ENCODE assay signal across 26 mouse cellular contexts in genomic region chr4:151702463-151702862, GRCm38 (mm10).
"Had no signal": no experiment of that assay in that cellular context is flagged by ENCODE, and none has a peak within 500 bp of the region (broad histone marks: within the 10 kb centered on the region; RNA-seq: fewer than 3 reads in every experiment).

No protein-coding gene starts in this region.

- ATAC-seq: forebrain, embryonic 13.5 days; forebrain, embryonic 14.5 days; forebrain, embryonic 15.5 days; forebrain, embryonic 16.5 days; forebrain, postnatal 0 days had no signal

- DNase-seq: cerebellum, adult 9-11 months; cerebellum, postnatal 10 days; cerebellum, postnatal 14 days; cerebellum, postnatal 25 days; cerebellum, postnatal 36 days; embryo, embryonic 11 days; forebrain, postnatal 0 days; gastrocnemius, adult 2 months; gastrocnemius, postnatal 10 days; gastrocnemius, postnatal 14 days; gastrocnemius, postnatal 25 days; gastrocnemius, postnatal 36 days; heart, adult 18-20 months; heart, adult 2 months had no signal

- H3K4me3 ChIP-seq: embryonic facial prominence, embryonic 10.5 days; embryonic facial prominence, embryonic 12.5 days; embryonic facial prominence, embryonic 13.5 days; embryonic facial prominence, embryonic 15.5 days; erythroblast, embryonic 14.5 days; forebrain, embryonic 10.5 days; forebrain, embryonic 12.5 days; forebrain, embryonic 13.5 days; forebrain, embryonic 15.5 days; gastrocnemius, adult 2 months; heart, adult 2 months; heart, embryonic 10.5 days had no signal

- H3K9me3 ChIP-seq: embryonic facial prominence, embryonic 10.5 days; embryonic facial prominence, embryonic 12.5 days; embryonic facial prominence, embryonic 13.5 days; embryonic facial prominence, embryonic 15.5 days; forebrain, embryonic 10.5 days; forebrain, embryonic 12.5 days; forebrain, embryonic 13.5 days; forebrain, embryonic 15.5 days; heart, embryonic 10.5 days had no signal

- H3K4me1 ChIP-seq: embryonic facial prominence, embryonic 12.5 days; embryonic facial prominence, embryonic 13.5 days; embryonic facial prominence, embryonic 15.5 days; forebrain, embryonic 13.5 days; forebrain, embryonic 15.5 days had no signal

- H3K4me2 ChIP-seq: embryonic facial prominence, embryonic 12.5 days; embryonic facial prominence, embryonic 13.5 days; embryonic facial prominence, embryonic 15.5 days; forebrain, embryonic 12.5 days; forebrain, embryonic 13.5 days; forebrain, embryonic 15.5 days had no signal

- H3K36me3 ChIP-seq: embryonic facial prominence, embryonic 10.5 days; embryonic facial prominence, embryonic 12.5 days; embryonic facial prominence, embryonic 13.5 days; embryonic facial prominence, embryonic 15.5 days; forebrain, embryonic 10.5 days; forebrain, embryonic 12.5 days; forebrain, embryonic 15.5 days; heart, embryonic 10.5 days had no signal

- H3K27ac ChIP-seq: embryonic facial prominence, embryonic 10.5 days; embryonic facial prominence, embryonic 12.5 days; embryonic facial prominence, embryonic 13.5 days; embryonic facial prominence, embryonic 15.5 days; forebrain, embryonic 10.5 days; forebrain, embryonic 12.5 days; forebrain, embryonic 13.5 days; forebrain, embryonic 15.5 days; gastrocnemius, adult 2 months; heart, adult 2 months; heart, embryonic 10.5 days had no signal

- H3K27me3 ChIP-seq: embryonic facial prominence, embryonic 12.5 days; embryonic facial prominence, embryonic 13.5 days; embryonic facial prominence, embryonic 15.5 days; forebrain, embryonic 12.5 days; forebrain, embryonic 13.5 days; forebrain, embryonic 15.5 days had no signal

- H3K9ac ChIP-seq: embryonic facial prominence, embryonic 12.5 days; embryonic facial prominence, embryonic 13.5 days; embryonic facial prominence, embryonic 15.5 days; forebrain, embryonic 12.5 days; forebrain, embryonic 13.5 days; forebrain, embryonic 15.5 days; forebrain, postnatal 0 days had no signal
